Mouse (Mus musculus) gonadal fat pad, adult 2 months (tissue): ENCODE measurements around the gene Clasp1. TPM values are rescaled to one million over a fixed set of nuclear protein-coding genes. Genes with fewer than 3 reads are reported as not detected.
A peak's percentile ranks its signal among the peaks of the same experiment; 100 is the strongest.

ENCODE experiments used
- DNase-seq: peaks from one replicate; pipeline ENCODE4 v3.0.0-alpha.2; 2012; ENCODE audit warnings: low read depth
- polyA plus RNA-seq: library from polyadenylated mRNA; depleted of rRNA; stranded (reverse); fragments of >200 nt; gene quantifications from 2 replicates; pipeline ENCODE4 v1.2.3, GENCODE M21; 2012

The Clasp1 gene
- polyA plus RNA-seq, 1 experiment: 19.1 TPM

DNA sequence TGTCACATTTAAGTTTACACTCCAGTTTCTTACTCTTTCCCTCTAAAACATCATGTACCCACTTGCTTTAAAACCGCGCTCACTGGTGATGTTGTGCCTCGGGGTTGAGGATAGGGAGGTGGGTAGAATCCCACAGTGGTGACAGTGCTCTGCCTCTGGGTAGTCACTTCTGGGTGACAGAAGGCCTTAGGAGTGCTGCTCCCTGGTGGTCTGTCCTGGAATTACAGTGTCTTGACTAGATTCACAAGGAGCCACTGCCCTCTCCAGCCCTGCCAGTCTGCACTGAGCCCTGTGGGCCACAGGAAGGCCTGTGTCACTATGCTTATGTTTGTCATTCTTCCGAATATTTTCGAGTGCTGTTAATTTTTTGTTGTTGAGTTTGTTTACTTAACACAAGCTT, 109.5 kb downstream of the Clasp1 start:
- DNase-seq: no peak

DNA sequence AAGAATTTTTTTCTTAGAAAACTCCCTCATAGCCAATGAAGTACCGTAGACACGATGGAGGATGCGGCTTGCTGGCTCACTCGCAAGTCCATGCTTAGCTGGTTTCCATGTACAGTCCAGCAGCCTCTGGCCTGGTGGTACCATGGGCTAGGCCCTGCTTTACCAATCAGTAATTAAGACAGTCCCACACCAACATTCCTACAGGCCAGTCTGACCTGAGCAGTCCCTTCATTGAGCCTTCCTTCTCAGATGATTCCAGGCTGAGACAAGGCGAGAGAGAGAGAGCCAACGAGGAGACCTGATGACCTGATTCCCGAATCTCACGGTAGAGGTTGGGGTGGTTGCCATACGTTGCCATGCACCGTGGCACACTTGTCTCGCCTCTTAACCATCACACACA, 111.7 kb downstream of the Clasp1 start:
- DNase-seq: no peak

- DNase-seq: no peak
Observed at GRCm38 (mm10) chr1:118501691-118502090, 112.8 kb downstream of the Clasp1 start.

DNA sequence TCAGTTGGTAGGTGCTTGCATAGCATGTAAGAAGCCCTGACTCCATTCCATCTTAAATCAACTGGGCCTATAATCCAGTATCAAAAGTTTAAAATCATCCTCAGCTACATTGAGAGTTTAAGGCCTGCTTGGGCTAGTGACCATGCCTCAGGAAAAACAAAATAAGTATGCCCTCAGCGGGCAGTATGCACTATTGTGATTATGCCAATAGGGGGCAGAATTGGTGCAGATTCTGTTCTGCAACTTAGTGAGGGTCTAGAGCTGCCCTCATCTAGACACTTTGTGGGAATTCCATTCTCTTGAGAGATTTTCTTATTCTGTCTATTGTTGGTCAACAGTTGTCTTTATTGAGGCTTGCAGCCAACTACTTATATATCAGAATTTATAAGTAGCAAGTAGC, 116.9 kb downstream of the Clasp1 start:
- no peak for DNase-seq

- no peak for DNase-seq
Observed at GRCm38 (mm10) chr1:118510996-118511395, 122.1 kb downstream of the Clasp1 start.

DNA sequence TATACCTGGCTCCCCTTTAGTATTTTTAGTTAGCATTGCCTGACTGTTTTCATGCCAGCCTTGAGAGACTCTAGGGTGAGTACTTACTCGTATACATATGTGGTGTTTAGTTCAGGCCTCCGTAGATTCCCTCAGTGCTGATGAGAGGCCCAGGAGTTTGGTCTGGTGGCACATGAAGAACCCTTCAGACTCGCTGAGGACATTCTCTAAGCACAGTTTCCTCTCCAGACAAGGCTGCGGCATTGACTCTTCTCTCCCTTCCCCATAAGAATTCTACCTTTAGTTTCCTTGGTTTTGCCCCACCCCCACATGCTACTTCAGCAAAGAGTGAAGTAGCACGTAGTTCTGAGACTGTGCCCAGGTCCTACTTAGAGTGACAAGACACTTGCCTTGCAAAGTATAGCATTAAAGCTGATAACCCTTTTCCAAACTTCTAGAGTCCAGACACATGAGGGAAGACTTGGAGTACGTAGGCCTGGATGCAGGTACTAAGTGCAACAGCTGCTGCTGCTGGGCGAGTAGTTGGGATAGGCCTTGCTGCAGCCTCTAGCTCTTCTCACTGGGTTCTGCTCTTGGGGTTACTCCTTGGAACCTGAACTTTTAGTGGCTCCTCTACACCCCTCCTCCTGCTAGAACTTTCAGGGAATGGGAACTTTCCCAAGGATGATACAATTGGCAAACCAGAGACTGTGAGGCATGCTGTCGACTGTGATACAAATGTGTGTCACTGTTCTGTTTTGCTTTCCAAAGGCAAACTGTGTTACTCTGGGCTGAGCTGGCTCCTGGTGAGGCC, 123.1 kb downstream of the Clasp1 start:
- no peak for DNase-seq

DNA sequence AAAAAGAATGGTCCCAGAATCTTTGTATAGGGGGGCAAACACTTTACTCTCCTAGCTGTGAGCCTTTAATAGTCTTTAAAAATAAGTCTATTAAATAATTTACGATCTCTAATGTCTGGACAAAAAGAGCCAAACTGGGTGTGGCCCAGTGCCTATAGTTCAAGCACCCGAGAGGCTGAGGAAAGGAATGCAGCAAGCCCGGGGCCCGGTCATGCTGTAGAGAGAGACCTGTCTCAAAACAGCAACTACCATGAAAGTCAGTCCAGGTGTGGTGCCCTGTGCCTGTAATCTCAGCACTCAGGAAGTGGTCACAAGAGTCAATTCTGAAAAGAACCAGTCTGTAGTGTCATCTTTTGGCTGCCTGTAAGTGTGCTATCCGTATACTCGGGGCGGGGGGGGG, 127.4 kb downstream of the Clasp1 start:
- DNase-seq: no peak

DNA sequence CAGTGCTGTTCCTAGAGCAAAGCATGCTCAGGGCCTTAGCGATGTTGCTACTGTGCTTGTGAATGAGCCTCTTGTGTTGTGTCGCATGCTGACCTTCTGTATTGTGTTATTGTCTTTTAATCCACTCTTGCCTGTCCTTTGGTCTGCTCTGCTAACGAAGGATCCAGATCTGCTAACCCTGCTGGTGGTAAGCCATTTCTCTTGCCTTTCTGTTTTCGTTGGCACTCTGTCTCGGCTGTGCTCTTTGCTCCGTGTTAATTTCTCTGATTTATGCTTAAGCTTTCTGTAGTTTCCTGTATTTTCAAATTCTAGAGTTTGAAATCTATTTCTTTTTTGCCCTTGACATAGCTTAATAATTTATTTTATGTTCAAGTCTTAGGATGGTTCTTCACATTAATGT, 134.3 kb downstream of the Clasp1 start:
- DNase-seq: no peak

DNA sequence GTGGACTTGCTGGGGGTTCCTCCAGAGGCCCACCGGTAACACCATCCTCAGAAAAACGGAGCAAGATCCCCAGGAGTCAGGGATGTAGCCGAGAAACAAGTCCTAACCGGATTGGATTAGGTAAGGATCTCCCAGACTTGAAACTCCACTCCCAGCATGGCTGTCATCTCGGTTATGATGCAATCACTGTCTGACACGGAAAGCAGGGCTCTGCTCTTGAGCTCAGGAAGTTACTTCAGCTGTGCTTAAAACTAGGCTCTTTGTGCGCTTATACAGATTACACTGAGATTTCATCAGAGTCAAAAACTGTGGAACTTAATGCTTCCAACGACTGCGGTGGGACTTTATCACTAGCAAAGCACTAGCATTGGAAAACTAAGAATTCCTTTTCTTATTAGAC, 136.5 kb downstream of the Clasp1 start:
- peak; percentile 81 for DNase-seq

DNA sequence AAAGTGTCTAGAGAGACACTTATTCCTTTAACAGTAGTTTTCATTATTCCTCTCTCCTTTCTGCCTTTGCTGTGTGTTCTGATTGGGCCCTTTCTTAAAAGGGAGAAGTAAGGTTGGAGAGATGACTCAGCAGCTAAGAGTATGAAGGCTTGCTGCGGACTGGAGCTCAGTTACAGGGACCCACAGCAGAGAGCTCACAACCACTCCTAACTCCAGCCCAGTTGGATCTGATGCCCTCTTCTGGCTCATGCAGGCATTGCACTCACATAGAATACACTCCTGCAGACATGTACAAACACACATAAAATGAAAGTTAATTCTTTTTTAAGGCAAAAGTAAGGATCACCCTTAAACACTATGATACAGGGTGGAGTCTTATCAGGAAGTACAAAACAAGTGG, 140.4 kb downstream of the Clasp1 start:
- no peak for DNase-seq

DNA sequence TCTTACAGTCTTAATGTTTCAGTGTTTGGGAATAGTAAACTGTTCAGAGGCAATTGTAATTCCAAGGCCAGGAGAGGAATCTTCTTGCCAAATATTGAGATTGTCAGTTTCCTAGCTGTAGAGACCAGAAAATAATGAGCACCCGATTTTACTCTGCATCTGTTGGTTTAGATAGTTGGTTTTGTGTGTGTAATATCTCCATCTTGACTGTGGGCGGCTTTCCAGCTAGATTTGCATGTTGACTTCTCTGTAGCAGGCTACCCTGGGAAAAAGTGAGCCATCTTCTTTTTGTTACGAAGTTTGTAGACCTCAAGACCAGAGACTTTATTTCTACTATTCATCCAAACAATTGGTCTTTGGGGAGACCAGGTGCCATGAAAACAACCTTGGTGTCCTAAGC, 142.4 kb downstream of the Clasp1 start:
- DNase-seq: no peak

DNA sequence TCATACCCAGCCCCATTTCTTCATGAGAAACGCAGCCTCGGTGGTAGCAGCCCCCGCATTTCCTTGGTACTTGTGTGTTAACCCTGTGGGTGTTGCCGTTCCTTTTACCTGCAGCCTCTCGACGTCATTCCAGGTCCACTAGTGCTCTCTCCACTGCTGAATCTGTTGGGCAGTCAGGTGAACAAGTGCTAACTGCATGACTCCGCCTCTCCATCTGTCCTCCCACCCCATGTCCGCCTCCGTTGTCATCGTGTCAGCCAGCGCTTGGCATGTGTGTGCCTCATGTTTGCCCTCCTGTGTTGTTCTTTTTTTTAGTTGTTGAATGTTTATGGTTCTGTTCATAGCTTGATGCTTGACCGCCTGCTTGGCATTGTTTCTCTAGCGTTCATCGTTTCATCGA, 147.2 kb downstream of the Clasp1 start:
- DNase-seq: no peak

GRCm38 (mm10) chr1:118539046-118539445, 150.2 kb downstream of the Clasp1 start:
- peak; percentile 31 for DNase-seq

DNA sequence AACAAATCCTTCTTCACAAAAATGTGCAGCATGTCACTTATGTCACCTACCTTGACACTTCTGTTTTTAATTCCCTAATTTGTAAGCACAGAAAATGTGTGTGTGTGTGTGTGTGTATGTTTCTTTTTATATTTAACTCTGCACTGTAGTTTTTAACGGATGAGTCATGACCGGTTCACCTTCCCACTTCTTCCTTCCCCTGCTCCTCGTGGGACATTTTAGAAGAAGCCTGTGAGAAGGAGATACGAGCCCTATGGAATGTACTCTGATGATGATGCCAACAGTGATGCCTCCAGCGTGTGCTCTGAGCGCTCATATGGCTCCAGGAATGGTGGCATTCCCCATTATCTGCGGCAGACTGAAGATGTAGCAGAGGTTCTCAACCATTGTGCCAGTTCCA, 154.0 kb downstream of the Clasp1 start:
- DNase-seq: no peak

DNA sequence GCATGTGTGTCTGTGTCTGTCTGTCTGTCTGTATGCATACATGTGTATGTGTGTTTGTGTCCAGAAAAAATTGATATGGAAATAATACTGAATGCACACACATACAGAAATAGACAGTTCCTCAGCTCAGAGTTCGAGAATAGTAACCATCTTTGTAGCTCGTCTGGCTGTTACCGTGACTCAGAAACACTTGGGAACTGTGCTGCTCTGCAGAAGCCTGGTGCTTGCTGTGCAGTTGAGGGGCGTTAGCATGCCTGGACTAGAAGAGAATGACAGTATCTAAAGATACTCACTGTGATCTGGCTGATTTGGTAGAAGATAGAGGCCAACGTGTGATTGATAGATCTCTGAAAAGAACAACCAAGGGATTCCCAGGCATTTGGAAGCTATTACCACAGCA, 159.9 kb downstream of the Clasp1 start:
- no peak for DNase-seq

- no peak for DNase-seq
Observed at GRCm38 (mm10) chr1:118551152-118551551, 162.3 kb downstream of the Clasp1 start.

DNA sequence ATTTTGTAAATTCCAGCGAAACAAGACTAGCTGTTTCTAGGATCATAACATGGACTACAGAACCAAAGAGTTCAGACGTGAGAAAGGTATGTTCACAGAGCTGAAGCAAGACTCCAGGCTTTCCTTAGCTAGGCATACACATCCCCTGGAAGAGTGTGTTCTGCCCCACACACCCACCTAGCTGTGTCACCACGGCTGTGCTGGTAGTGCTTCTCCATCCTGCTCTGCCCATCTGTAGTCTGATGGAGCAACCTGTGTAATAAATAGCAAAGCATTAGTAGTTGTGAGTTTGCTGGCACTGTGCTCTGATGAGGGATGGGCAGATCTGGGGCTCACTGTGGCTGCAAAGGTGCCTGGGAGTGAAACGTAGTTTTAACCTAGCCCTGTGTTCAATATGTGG, 163.2 kb downstream of the Clasp1 start:
- no peak for DNase-seq

DNA sequence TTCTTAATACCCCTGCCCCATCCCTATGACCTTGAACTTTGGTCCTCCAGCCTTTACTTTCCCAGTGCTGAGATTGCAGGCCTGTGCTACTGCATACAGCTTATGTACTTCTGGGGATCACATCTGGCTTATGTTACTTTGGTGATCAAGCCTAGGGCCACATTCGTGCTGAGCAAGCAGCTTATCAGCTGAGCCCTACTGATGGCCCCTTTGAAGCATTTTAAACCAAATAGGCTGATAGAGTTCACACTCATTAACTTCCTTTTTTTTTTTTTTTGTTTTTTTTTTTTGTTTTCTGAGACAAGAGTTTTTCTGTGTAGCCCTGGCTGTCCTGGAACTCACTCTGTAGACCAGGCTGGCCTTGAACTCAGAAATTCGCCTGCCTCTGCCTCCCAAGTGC, 164.2 kb downstream of the Clasp1 start:
- no peak for DNase-seq

- no peak for DNase-seq
Observed at GRCm38 (mm10) chr1:118553451-118553850, 164.6 kb downstream of the Clasp1 start.

DNA sequence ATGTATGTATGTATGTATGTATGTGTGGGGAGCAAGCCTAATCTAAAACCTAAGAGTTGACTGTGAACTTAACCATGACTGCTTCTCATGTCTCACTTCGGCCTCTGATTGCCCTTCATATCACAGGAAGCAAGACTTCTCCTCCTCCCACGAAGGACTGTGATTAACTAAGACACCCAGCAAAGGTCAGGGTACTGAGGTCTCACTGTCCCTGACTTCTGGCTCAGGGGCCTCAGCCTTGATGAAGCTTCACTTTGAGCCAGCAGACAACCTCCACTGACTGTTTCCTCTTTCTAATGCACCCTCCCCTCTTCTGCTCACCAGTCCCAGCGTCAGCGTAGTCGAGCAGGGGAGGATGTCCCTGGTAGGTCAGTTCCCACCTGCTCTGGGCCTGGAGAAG, 166.1 kb downstream of the Clasp1 start:
- DNase-seq: no peak

GRCm38 (mm10) chr1:118559716-118560115, 170.9 kb downstream of the Clasp1 start:
- DNase-seq: no peak

DNA sequence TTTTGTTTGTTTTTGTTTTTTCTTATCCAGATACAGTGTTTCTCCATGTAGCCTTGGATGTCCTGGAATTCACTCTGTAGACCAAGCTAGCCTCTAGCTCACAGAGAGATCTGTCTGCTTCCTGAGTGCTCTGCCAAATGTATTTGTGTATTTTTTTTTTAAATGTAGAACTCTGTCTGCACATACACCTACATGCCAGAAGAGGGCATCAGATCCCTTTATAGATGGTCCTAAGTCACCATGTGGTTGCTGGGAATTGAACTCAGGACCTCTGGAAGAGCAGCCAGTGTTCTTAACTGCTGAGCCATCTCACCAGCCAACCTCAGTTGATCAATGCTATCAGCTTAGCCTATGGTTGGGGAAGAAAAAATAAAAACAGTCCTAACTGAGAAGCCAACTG, 175.7 kb downstream of the Clasp1 start:
- DNase-seq: no peak

- DNase-seq: no peak
Observed at GRCm38 (mm10) chr1:118567659-118568058, 178.8 kb downstream of the Clasp1 start.

DNA sequence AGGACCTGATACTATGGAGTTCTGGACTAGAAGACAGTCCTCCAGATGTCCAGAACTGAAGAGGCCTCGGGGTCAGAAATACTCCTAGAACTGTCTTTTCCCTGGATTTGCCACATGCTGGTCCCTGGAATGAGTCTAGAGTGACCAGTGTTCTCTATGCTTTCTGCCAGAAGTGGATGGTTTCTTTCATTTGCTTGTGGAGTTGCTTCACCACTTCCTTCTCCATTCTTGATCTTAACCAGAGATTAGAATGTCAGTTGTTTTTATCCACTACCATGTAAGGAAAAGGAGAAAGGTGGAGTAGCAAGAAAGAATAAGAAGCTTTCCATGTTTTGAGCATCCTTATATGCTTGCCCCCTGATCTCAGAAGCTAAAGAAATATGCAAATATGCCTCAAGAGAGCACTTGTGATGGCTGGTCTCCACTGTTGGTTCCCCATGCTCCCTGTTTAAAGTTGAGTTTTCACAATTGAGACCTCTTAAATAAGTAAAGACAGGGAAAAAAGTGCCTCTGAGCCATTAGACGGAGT, 191.4 kb downstream of the Clasp1 start:
- DNase-seq: no peak
